Mouse (Mus musculus): ENCODE measurements around the gene Cxcr2.

DNA sequence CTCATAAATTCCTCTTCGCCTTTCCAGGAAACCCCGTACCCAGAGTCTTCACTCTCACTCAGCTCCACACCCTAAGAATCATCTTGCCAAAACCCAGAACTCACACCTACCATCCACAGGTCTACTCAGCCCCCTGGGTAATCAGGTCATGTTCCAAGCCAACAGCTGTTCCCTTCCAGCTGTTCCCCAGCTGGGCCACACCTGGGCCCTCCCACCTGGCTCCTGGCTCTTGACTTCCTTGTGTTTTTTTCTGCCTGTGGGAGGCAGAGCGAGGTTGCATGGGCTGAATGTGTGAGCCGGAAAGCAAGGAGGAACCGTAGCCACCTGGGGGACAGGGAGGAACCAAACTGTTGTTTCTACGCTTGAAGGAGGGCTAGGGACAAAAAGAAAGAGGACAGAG, 47.6 kb upstream of the Cxcr2 start:
- TF ChIP-seq CTCF (conservative IDR thresholded peaks at IDR 0.05; ENCODE audit: low read length) = no peak
- TF ChIP-seq POU5F1 (IDR thresholded peaks at IDR 0.05; ENCODE audit: borderline replicate concordance, low read length) = no peak
- no peak for TF ChIP-seq NANOG (IDR thresholded peaks at IDR 0.05; ENCODE audit: borderline replicate concordance, low read length)

Data from E14TG2a.4 (cell line).